Mouse (Mus musculus) midbrain, embryonic 14.5 days (tissue): ENCODE results near the gene Prkn. TPM values are rescaled to one million over a fixed set of nuclear protein-coding genes. Genes with fewer than 3 reads are reported as not detected.

Experiments
- ATAC-seq: fragments of 200-750 bp; cut with Nextera tagmentation; 2 replicates; pipeline ENCODE4 v1.8.0; 2017; ENCODE audit warnings: moderate number of reproducible peaks, moderate library complexity; ENCODE audit not compliant: low FRiP score, low TSS enrichment
- DNase-seq: peaks from one replicate; pipeline ENCODE4 v3.0.0-alpha.2; 2015
- H3K27ac ChIP-seq: fragments of 300-500 bp; sonication (generic); replicated peaks from 2 replicates; pipeline ENCODE4 v1.5.1; 2014; ENCODE audit warnings: mild to moderate bottlenecking, low read depth, low read length, moderate library complexity
- H3K27me3 ChIP-seq: fragments of 300-500 bp; sonication (generic); 2 replicates; pipeline ENCODE4 v1.6.1; 2014; ENCODE audit warnings: low read length, control low read depth, mixed read lengths; ENCODE audit not compliant: control insufficient read depth, insufficient read depth
- H3K36me3 ChIP-seq: fragments of 300-500 bp; sonication (generic); 2 replicates; pipeline ENCODE4 v1.6.1; 2014; ENCODE audit warnings: low read length, control low read depth; ENCODE audit not compliant: control insufficient read depth, insufficient read depth
- H3K4me1 ChIP-seq: fragments of 300-500 bp; sonication (generic); 2 replicates; pipeline ENCODE4 v1.6.1; 2014; ENCODE audit warnings: mild to moderate bottlenecking, antibody characterized with exemption, low read length, control low read depth; ENCODE audit not compliant: control insufficient read depth, insufficient read depth
- H3K4me2 ChIP-seq: fragments of 300-500 bp; sonication (generic); 2 replicates; pipeline ENCODE4 v1.6.1; 2014; ENCODE audit warnings: mild to moderate bottlenecking, low read length, moderate library complexity
- H3K4me3 ChIP-seq: fragments of 300-500 bp; sonication (generic); replicated peaks from 2 replicates; pipeline ENCODE4 v1.5.1; 2014; ENCODE audit warnings: low read depth, low read length
- H3K9ac ChIP-seq: fragments of 300-500 bp; sonication (generic); replicated peaks from 2 replicates; pipeline ENCODE4 v1.6.1; 2014; ENCODE audit warnings: mild to moderate bottlenecking, low read length, moderate library complexity
- H3K9me3 ChIP-seq: fragments of 300-500 bp; sonication (generic); 2 replicates; pipeline ENCODE4 v1.6.1; 2016; ENCODE audit warnings: low read length, control low read depth, mixed read lengths; ENCODE audit not compliant: control insufficient read depth
- WGBS: fragments of 180-500 bp; shearing (Covaris S2); extraction: QIAGEN DNeasy Blood & Tissue Kit; methylation state at CpG from one replicate; pipeline ENCODE4 v1.1.7; 2014; 5-methylcytosine and 5-hydroxymethylcytosine counted together
- polyA plus RNA-seq: library from polyadenylated mRNA; unstranded; fragments of >200 nt; fragmentation: Nextera tagmentation; extraction: Ambion mirVana; gene quantifications from 2 replicates; pipeline ENCODE4 v1.2.1, GENCODE M21; 2014

The Prkn gene
- polyA plus RNA-seq, 1 experiment from 2014 or later = 4.4 TPM

- ATAC-seq = no peak
- WGBS = 94% methylated on average over 3 of the region's 3 CpGs
- H3K4me3 ChIP-seq = no peak overlapping the region
- no peak for DNase-seq
- no peak overlapping the region for H3K4me2 ChIP-seq
- H3K36me3 ChIP-seq = no peaks in the 10 kb centered on the region
- H3K9me3 ChIP-seq = no peaks in the 10 kb centered on the region
- no peak overlapping the region for H3K27ac ChIP-seq
- H3K9ac ChIP-seq = no peak overlapping the region
- no peaks in the 10 kb centered on the region for H3K27me3 ChIP-seq
- no peaks in the 10 kb centered on the region for H3K4me1 ChIP-seq
These were observed 967.1 kb downstream of the Prkn start for GRCm38 (mm10) chr17:11807280-11807679.

- Histone ChIP-seq H3K9me3 (no peaks in the 10 kb centered on the region), H3K27me3 (no peaks in the 10 kb centered on the region), H3K4me1 (no peaks in the 10 kb centered on the region), H3K9ac (no peak overlapping the region), H3K27ac (no peak overlapping the region), H3K4me3 (no peak overlapping the region), H3K4me2 (no peak overlapping the region), H3K36me3 (no peaks in the 10 kb centered on the region)
- ATAC-seq = no peak
- DNase-seq = no peak
- 65% methylated on average over 2 of the region's 2 CpGs for WGBS
These were observed 977.7 kb downstream of the Prkn start for GRCm38 (mm10) chr17:11817886-11818285.

GRCm38 (mm10) chr17:11819506-11819905, 979.3 kb downstream of the Prkn start:
- Histone ChIP-seq H3K27me3 (no peaks in the 10 kb centered on the region), H3K27ac (no peak overlapping the region), H3K4me2 (no peak overlapping the region), H3K4me1 (no peaks in the 10 kb centered on the region), H3K9ac (no peak overlapping the region), H3K4me3 (no peak overlapping the region), H3K36me3 (no peaks in the 10 kb centered on the region), H3K9me3 (no peaks in the 10 kb centered on the region)
- WGBS = 56% methylated on average over 8 of the region's 8 CpGs
- DNase-seq = no peak
- no peak for ATAC-seq

GRCm38 (mm10) chr17:11820757-11821156, 980.6 kb downstream of the Prkn start:
- Histone ChIP-seq H3K9ac (no peak overlapping the region), H3K4me1 (no peaks in the 10 kb centered on the region), H3K27me3 (no peaks in the 10 kb centered on the region), H3K4me3 (no peak overlapping the region), H3K4me2 (no peak overlapping the region), H3K27ac (no peak overlapping the region), H3K9me3 (no peaks in the 10 kb centered on the region), H3K36me3 (no peaks in the 10 kb centered on the region)
- no peak for ATAC-seq
- WGBS = 89% methylated on average over 4 of the region's 4 CpGs
- no peak for DNase-seq

- no peaks in the 10 kb centered on the region for H3K36me3 ChIP-seq
- ATAC-seq (no peak), DNase-seq (no peak)
- H3K27ac ChIP-seq = no peak overlapping the region
- 0 out of 2 replicates have a peak, but pooled peaks cover 3% of the 10 kb centered on the region for H3K9me3 ChIP-seq
- WGBS = 62% methylated on average over 3 of the region's 3 CpGs
- H3K4me2 ChIP-seq = no peak overlapping the region
- H3K9ac ChIP-seq = no peak overlapping the region
- H3K4me1 ChIP-seq = peaks cover 8% of the 10 kb centered on the region; the same call in 1 of the 2 replicates
- H3K27me3 ChIP-seq = no peaks in the 10 kb centered on the region
- H3K4me3 ChIP-seq = no peak overlapping the region
These were observed 989.3 kb downstream of the Prkn start for GRCm38 (mm10) chr17:11829501-11829900.

GRCm38 (mm10) chr17:11837121-11837520, 996.9 kb downstream of the Prkn start:
- no peak overlapping the region for H3K4me2 ChIP-seq
- 0 out of 2 replicates have a peak, but pooled peaks cover 3% of the 10 kb centered on the region for H3K4me1 ChIP-seq
- no peaks in the 10 kb centered on the region for H3K27me3 ChIP-seq
- no peak overlapping the region for H3K27ac ChIP-seq
- no peak overlapping the region for H3K9ac ChIP-seq
- 0 out of 2 replicates have a peak, but pooled peaks cover 1% of the 10 kb centered on the region for H3K9me3 ChIP-seq
- no peaks in the 10 kb centered on the region for H3K36me3 ChIP-seq
- 93% methylated on average over 3 of the region's 3 CpGs for WGBS
- ATAC-seq (no peak), DNase-seq (no peak)
- no peak overlapping the region for H3K4me3 ChIP-seq

- no peak overlapping the region for H3K9ac ChIP-seq
- no peak overlapping the region for H3K4me2 ChIP-seq
- no peak for ATAC-seq
- no peak for DNase-seq
- 89% methylated on average over 4 of the region's 4 CpGs for WGBS
- H3K4me1 ChIP-seq = 0 out of 2 replicates have a peak, but pooled peaks cover 3% of the 10 kb centered on the region
- no peaks in the 10 kb centered on the region for H3K36me3 ChIP-seq
- no peaks in the 10 kb centered on the region for H3K27me3 ChIP-seq
- no peak overlapping the region for H3K4me3 ChIP-seq
- no peaks in the 10 kb centered on the region for H3K9me3 ChIP-seq
- no peak overlapping the region for H3K27ac ChIP-seq
These were observed 1004.3 kb downstream of the Prkn start for GRCm38 (mm10) chr17:11844436-11844835.

GRCm38 (mm10) chr17:11844989-11845388, 1004.8 kb downstream of the Prkn start:
- Histone ChIP-seq H3K4me1 (0 out of 2 replicates have a peak, but pooled peaks cover 3% of the 10 kb centered on the region), H3K36me3 (no peaks in the 10 kb centered on the region), H3K9ac (no peak overlapping the region), H3K27ac (no peak overlapping the region), H3K9me3 (no peaks in the 10 kb centered on the region), H3K4me2 (no peak overlapping the region), H3K4me3 (no peak overlapping the region), H3K27me3 (no peaks in the 10 kb centered on the region)
- ATAC-seq = no peak
- 96% methylated on average over 3 of the region's 3 CpGs for WGBS
- no peak for DNase-seq

- Histone ChIP-seq H3K9me3 (no peaks in the 10 kb centered on the region), H3K4me1 (0 out of 2 replicates have a peak, but pooled peaks cover 3% of the 10 kb centered on the region), H3K27me3 (no peaks in the 10 kb centered on the region), H3K9ac (no peak overlapping the region), H3K4me2 (no peak overlapping the region), H3K27ac (no peak overlapping the region), H3K4me3 (no peak overlapping the region), H3K36me3 (no peaks in the 10 kb centered on the region)
- ATAC-seq (no peak), DNase-seq (no peak)
- WGBS = 85% methylated on average over 2 of the region's 2 CpGs
These were observed 1005.3 kb downstream of the Prkn start for GRCm38 (mm10) chr17:11845506-11845905.
